Mouse (Mus musculus) hindlimb bud, embryonic 11.5 days (tissue): ENCODE data around the gene Zfp386.
"Not testable (repeated sequence)": the region's sequence is repeated elsewhere in the genome, so short reads cannot be mapped to it uniquely, and the experiment has no call there.

ENCODE experiments used
- DNase-seq: peaks from one replicate; pipeline ENCODE4 v3.0.0-alpha.2; 2012; ENCODE audit warnings: low read depth, low spot score; ENCODE audit errors: extremely low spot score

The Zfp386 gene

DNA sequence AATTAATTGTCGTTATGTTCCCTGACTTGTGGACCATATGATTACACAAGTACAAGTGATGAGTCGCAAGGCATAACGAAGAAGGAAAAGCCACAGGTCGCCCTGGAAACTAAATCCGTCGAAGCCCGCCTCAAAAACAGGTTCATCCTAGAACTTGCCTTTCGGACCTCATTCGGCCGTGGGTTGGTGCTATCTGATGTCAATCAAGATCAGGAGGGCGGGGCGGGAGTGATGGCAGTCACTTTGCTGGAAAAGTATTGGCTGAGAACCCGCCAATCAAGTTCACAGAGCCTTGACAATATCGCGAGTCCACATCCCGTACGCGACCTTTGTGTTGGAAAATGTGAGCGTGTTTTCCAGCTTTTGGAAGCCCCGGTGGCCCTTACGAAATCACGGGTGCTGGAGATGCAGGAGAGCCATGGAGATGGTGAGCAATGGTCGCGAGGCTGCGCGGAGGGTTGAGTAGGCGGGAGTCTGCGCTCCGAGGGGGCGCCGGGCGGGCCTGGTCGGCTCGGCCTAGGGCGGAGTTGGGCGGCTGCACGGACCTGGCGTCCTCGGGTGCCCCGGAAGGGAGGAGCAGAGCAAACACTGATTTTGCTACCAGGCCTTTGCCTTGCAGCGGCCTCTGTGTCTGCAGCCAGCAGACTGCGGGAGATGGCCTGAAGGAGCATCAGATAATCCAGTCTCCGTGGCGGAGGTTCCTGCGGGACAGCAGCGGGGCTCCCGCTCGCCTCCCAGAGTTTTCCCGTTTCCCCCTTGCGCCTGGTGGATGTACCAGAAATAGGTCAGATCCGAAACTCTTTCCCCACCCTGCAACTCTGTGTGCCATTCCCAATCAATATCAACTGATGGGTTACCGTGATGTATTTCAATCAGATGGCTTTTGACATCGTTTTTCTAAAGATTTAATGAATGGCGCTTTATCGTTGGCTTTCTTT lies at the start of gene Zfp386:
TSS of gene Zfp386 (plus strand) at position 285 of the 938 bp plus-strand sequence.
- DNase-seq: peak; percentile 90

DNA sequence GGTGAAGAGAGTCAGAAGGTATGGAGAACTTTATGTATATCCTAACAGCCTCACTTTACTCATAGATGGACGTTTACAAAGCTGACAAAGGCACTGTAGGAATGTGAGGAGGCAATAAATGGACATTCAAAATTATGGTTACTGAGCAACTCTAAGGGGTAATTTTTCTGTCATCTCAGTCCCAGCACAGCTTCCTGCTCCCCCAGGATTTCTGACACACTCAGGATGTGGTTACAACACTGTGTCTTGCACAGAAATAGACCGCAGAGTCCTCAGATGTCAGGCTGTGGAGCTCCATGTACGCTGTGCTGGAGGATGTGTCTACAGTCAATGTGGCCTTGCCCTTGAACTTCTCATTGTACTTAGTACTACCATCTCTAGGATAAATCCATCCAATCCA lies 47.7 kb upstream of the Zfp386 start:
- not testable (repeated sequence) for DNase-seq

DNA sequence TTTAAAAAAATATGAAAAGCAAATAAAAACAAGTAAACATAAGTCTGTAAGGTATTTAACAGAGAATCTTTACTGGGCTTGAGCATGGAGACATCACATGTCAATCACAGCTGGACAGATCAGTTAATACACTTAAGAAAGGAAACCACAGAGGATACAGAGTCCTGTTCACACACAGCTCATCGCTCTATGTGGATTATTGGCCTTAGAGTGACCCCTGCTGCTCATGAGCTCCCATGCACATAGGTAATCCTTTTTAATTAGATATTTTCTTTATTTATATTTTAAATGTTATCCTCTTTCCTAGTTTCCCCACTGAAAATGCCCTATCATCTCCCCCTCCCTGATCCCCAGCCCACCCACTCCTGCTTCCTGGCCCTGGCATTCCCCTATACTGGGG lies 44.6 kb upstream of the Zfp386 start:
- DNase-seq: not testable (repeated sequence)

DNA sequence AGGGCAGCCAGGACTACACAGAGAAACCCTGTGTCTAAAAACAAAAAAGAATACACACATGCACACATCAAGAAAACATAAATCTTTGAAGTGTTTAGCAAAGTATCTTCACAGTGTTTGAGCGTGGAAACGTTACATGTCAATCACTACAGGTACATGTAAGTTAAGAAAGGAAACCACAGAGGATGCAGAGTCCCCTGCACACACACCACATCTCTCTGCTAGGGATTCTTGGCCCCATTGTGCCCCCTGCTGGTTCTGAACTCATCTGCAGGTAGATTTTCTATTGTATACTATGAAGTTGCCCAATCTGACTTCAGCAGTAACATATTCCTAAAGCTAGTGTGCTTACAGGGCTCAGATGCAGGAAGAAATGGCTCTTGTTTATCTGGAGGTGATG lies 36.7 kb upstream of the Zfp386 start:
- no peak for DNase-seq

DNA sequence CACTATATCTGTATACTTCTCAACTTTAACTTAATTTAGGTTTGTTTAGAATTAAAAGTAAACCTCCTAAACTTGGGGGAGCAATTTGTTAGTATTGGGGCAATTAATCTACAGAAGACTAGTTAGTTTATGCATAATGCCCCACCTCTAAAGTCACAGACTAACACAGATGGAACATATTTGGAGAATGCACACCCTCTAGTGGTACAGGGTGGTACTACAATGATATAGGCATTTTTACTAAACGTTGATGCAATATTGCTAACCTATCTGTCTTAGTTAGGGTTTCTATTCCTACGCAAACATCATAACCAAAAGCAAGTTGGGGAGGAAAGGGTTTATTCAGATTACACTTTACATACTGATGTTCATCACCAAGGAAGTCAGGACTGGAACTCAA lies 19.4 kb upstream of the Zfp386 start:
- no peak for DNase-seq

DNA sequence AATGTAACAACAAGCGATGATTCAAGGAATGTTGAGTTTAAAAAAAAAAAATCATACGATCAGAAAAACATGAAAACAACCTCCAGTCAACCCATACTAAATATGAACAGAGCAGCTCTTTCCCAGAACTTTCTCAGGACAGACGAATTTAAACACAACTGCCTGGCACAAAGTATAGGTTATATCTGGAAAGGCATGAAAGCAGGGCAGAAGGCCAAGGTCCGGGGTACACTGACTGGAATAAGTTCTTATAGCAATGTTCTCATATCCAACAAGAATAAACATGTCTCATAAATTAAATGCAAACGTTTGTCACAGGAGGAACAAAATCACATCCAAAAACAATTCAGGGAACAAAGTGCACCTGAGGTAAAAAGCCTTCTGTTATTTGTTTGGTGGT lies 12.2 kb upstream of the Zfp386 start:
- no peak for DNase-seq

DNA sequence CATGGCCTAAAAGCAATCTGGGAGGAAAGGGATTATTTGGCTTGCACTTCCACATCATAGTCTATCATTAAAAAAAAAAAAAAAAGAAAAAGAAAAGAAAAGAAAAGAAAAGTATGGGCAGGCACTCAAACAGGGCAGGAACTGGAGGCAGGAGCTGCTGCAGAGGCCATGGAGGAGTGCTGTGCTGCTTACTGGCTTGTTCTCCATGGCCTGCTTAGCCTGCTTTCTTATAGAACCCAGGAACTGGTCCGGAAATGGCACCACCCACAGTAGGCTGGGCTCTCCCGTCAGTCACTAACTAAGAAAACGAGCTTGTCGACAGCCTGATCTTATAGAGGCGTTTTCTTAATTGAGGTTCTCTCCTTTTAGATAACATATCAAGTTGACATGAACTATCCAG lies 2.7 kb upstream of the Zfp386 start:
- no peak for DNase-seq

DNA sequence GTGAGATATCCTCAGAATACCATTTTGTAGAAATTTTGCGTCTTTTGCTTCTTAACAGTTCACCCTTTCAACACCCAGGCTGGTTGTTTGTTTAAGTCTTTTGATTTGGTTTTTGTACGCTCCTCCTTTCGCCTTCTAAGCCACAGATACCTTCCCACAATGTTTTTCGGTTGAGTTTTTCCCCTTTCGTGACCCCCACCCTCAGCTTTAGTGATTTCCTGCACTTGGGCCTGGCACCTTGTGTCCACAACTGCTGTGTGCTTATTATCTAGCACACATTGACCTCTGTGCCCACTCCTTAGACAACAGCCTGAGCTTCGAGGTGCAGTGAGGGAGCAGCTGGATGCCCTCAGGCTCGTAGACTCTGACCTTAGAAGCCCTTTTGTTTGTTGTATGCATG lies 1.2 kb downstream of the Zfp386 start:
- no peak for DNase-seq

DNA sequence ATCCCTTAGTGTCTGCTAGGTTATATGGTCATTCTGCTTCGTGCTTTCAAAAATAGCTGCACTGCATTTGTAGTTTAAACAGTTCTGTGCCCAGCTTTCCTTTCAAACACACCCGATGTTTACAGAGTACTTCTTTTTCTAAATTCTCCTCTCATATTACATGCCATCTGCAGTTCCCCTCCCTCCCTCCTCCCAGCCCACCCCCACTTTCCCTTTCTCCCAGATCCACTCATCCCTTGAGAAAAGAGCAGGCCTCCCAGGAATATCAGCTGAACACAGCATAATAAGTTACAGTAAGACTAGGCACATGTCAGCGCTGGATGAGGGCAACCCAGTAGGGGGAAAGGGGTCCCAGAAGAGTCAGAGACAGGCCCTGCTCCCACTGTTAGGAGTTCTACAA lies 1.7 kb downstream of the Zfp386 start:
- no peak for DNase-seq

DNA sequence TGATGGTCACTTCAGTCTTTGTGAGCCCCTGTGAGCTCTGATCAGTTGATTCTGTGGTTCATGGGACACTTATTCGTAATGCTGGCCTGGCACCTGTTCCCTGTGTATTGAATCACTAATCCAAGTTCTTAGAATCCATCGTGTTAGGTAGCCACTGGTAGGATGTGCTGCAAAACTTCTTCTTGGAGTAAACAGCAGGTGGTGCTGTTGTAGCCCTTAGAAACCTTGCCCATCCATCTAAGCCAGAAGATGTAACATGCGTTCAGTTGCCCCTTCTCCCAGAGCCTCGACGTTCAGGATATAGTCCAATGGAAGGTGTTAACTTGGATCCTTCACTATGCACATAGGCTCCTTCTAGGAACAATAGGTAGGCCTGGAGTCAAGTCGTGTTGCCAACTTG lies 2.2 kb downstream of the Zfp386 start:
- DNase-seq: no peak

DNA sequence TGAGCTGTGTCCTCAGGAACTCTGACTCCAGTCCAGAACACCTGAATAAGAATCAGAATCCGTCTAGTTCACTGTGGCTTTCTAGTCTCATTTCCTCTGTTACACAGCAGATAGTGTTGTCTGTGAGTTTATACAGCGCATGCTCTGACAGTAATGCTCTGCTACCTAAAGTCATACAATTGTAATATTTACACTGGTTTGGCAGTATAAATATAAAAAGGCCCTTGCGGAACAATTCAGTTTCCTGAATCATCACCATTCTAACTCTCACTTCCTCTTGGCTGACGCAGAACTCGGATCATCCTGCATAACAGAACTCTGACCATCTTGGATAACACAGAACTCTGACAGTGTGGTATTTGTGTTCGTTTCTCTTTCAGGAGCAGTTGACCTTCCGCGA lies 6.8 kb downstream of the Zfp386 start:
- DNase-seq: no peak

DNA sequence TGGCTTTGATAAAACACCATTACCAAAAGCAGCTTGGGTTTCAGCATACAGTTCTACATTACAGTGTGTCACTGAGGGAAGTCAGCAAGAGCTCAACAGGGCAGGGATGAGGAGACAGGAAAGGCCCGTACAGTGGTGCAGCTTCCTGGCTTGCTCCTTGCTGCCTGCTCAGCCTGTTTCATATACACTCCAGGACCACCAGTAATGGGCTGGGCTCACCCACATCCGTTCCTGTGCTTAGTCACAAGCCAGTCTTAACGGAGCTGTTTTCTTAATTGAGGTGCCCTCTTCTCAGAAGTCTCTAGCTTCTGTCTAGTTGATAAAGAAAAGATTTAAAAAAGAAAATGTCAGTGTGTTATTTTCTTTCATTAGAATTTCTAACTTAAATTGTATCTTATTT lies 8.6 kb downstream of the Zfp386 start:
- DNase-seq: no peak

DNA sequence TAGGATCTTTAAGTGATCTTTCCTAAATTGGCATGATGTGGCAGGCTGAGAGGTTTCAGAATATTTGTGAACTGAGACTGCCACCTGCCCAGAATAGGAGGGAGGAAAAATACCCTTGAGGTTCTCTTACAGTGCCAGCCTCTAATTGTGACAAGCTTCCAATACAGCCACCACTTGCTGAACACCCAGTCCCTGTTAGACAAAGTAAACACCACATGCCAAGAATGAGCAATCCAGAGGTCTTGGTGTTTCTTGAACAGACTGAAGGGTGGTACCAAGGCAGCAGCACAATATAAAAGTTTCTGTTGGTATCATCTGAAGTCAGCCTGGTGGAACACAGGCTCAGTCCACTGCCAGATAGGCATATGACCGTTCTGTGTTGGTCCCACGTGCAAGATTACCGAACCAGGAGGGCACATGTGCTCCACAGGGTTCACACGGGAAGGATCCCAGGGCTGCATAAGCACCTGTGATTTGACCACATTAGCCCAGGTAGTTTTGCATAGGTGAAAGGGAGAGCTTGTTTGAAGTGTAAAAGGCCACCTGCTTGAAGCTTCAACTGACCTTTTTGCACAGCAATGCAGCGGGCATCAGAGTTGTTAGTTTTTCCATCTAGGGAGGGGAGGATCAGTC lies 14.2 kb downstream of the Zfp386 start:
- DNase-seq: no peak

DNA sequence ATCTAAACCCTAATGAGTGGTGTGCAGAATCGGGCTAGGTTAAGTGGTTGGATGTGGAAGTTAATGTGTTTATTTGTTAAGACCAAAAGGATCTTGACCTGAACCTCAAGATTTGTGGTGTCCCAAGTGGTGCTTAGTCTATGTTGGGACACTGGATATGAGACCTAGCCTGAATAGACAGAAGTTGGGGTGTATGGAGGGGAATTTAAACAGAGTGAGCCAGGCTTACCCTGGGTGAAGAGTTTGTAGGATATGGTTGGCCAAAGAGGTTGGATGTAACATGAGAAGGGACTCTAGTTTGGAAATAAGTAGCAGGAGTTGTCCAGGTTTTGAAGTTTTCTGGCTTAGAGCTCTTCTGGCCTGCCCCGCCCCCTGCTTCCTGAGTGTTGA lies 14.7 kb downstream of the Zfp386 start:
- no peak for DNase-seq

DNA sequence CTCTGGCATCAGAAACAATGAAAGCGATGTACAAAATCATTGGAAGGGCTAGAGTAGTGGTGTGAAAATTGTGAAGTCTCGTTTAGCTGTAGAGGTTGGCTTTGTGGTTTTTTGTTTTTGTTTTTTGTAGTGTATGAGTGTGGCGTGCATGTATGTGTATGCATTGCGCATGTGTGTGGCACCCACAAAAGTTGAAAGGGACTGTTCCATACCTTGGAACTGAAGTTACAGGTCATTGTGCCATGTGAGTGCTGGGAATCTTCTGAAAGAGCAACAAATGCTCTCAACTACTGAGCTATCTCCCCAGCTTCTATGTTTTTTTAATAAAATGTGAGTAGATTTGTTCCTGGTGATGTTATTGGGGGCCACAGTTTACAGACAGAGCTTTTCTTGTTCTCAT lies 15.5 kb downstream of the Zfp386 start:
- DNase-seq: no peak

DNA sequence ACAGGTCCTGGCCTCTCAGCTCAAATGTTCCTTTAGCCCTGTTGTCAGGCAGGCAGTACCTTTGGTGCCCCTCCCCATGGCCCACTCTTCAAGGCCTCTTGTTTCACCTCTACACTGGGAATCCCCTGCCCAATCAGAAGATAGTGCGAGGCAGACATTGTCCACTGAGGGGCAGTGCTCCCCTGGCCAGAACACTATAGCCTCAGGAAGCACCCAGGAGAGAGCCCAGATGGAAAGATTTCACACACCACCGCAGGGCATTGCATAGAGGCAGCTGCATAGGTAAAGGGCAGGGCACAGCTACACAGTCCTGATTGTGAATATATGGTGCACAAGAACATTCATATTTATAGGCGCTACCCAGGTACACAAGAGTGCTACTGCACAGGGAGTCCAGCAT lies 23.5 kb downstream of the Zfp386 start:
- no peak for DNase-seq

DNA sequence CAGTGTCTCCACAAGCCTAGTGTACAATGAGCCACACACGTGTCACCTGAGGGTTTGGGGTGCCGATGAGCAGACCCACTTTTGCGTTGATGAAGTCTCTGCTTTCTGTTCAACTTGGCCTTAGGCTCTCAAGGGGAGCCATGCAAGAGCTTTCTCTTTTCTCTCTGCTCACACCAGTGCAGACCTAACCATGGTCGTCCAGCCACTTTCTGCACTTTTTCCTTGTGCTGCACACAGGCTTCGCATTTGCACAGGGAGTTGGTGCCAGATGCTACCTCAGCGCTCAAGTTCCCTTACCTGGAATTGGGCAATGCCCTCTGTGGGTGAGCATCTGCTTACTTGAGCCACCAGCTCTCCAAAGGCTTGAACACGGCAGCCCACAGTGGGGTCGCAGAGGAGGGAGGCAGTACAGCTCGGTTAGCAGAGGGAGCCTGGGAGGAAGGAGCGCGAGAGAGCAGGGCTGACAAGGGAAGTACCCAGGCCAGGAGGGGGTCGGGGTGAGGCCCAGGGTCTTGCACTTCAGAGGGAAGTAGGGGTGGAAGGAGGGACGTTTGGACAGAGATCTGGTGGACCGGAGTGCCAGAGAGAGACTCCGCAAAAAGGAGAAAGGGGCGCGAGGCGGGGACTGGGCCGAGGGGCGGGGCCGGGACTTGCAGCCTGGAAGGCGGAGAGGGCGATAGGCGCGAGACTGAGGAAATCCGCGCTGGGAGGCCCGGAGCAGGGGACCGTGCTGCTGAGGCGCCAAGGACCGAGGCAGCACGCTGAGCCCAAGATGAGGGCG lies 29.7 kb downstream of the Zfp386 start, which contains the start of gene Vipr2:
TSS of gene Vipr2 (plus strand) at position 653 of the 781 bp plus-strand sequence.
- no peak for DNase-seq

DNA sequence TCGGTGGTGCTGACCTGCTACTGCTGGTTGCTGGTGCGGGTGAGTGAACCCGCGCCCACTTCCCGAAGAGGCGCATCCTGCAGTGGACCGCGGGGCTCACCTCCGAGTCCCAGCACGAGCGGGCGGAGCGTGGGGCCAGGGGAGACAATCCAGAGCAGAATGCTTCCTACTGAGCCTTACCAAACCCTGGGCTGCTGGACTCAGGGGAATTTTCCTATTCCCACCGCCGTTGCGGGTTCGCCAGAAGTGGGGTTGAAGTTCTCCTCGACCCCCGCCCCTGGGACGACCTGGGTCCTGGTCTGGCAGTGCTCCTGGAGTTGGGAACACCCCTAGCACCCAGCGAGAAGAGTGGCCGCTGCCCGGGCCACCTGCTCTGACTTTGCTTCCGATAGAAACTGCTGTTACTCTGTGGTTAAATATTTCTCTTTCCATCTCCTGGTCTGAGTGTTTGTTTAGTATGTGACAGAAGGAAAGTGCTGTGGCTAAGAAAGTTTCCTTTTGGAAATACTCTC lies 30.4 kb downstream of the Zfp386 start:
- no peak for DNase-seq

DNA sequence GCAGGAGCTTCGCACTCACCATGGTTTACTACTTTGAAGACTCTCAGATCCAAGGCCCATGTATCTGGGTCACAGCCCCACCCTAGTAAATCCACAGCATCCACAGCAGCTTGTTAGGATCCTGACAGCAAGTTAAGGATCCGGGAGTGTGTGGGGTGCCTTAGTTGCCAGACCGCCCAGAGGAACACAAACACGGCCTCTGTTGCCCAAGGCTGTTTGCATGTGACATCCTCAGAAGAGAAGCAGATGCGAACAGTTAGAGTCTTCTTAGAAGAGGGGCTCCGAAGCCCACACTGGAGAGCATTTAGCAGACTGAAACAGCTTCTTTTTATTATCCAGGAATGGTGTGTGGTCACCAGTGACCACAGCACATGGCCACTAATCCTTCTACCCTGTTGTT lies 35.6 kb downstream of the Zfp386 start:
- no peak for DNase-seq

DNA sequence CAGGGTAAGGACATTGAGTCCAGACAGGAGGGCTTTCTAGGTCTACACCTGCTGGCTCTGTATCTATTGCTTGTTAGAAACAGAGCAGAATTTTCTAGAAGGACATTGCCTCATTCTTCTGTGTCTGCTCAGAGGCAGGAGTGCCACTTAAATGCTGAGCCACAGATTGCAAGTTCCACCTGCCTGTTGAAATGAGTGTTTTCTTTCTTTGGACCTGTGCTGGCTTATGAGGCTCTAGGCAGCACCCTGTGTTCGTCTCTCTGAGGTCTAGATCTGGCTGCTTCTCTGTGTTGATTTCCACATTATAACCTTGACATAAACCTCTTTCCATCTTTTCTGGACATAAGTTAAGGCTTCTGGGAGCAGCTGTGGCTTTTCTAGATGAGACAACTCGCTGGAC lies 36.8 kb downstream of the Zfp386 start:
- DNase-seq: no peak

DNA sequence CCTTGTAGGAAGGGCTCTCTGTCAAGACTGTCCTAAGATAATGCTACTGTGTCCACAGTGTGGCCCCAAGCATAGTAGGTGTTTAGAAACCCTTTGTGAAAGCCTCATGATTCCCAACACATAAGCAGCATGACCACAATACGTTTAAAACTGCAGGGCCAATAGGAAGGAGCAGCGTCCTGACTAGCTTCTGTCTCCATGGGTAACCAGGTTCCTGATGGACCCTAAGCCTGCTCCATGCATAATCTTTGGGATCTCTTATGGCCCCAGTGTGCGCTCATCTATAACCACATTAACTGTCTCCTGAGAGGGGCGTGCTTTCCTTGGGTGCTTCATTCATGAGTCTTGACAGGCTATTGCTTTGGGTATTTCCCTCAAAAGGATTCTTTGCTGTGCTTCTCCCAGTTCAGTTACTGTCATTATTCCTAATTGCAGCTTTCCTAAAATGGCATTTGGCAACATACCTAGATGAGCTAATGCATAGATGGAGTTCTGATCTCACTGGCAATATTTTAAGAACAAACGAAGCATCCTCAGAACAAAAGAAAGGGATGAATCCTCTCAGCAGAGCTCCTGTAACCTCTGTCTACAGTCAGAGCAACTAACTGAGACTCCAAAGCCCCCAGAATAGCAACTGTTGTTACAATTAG lies 39.6 kb downstream of the Zfp386 start:
- no peak for DNase-seq
